Mouse (Mus musculus): ENCODE results near the gene Gatd1.

Gatd1 gene

GRCm38 (mm10) chr7:141388487-141389109, 25.3 kb downstream of the Gatd1 start:
- no peak for DNase-seq

GRCm38 (mm10) chr7:141387807-141388486, 26.0 kb downstream of the Gatd1 start:
- DNase-seq = no peak

GRCm38 (mm10) chr7:141381068-141381835, 32.7 kb downstream of the Gatd1 start:
- no peak for DNase-seq

- no peak for DNase-seq
Observed at GRCm38 (mm10) chr7:141379584-141379983, 34.4 kb downstream of the Gatd1 start.

GRCm38 (mm10) chr7:141374399-141374798, 39.5 kb downstream of the Gatd1 start:
- DNase-seq = no peak

GRCm38 (mm10) chr7:141373611-141374010, 40.3 kb downstream of the Gatd1 start:
- DNase-seq = no peak

- DNase-seq = no peak
Observed at GRCm38 (mm10) chr7:141371942-141372595, 41.9 kb downstream of the Gatd1 start.

- DNase-seq = no peak
Observed at GRCm38 (mm10) chr7:141369918-141370317, 44.0 kb downstream of the Gatd1 start.

GRCm38 (mm10) chr7:141367358-141367757, 46.6 kb downstream of the Gatd1 start:
- no peak for DNase-seq

GRCm38 (mm10) chr7:141365049-141365445, 48.9 kb downstream of the Gatd1 start:
- no peak for DNase-seq

GRCm38 (mm10) chr7:141364349-141365048, 49.4 kb downstream of the Gatd1 start:
- no peak for DNase-seq

GRCm38 (mm10) chr7:141363752-141364125, 50.2 kb downstream of the Gatd1 start:
- DNase-seq = no peak

GRCm38 (mm10) chr7:141363106-141363751, 50.7 kb downstream of the Gatd1 start:
- peak; percentile 78 to 90 for DNase-seq

GRCm38 (mm10) chr7:141361510-141361909, 52.4 kb downstream of the Gatd1 start:
- DNase-seq = peak; percentile 79 to 87

Measured in cerebellum, postnatal 25 days (tissue).